Mouse (Mus musculus) olfactory bulb, adult 2 months (tissue): ENCODE results near the gene Vars.
"Not testable (repeated sequence)": the region's sequence is repeated elsewhere in the genome, so short reads cannot be mapped to it uniquely, and the experiment has no call there.

Experiments used
- CTCF ChIP-seq: fragments of 200-500 bp; IDR thresholded peaks from 2 replicates; pipeline ENCODE4 v1.5.1; 2012; ENCODE audit warnings: low read depth, mild to moderate bottlenecking, low read length, moderate library complexity; ENCODE audit not compliant: insufficient read depth
- POLR2A ChIP-seq: fragments of 200-500 bp; IDR thresholded peaks from 2 replicates; pipeline ENCODE4 v1.6.1; 2012; ENCODE audit warnings: mild to moderate bottlenecking, low read depth, low read length, moderate library complexity; ENCODE audit not compliant: insufficient read depth

DNA sequence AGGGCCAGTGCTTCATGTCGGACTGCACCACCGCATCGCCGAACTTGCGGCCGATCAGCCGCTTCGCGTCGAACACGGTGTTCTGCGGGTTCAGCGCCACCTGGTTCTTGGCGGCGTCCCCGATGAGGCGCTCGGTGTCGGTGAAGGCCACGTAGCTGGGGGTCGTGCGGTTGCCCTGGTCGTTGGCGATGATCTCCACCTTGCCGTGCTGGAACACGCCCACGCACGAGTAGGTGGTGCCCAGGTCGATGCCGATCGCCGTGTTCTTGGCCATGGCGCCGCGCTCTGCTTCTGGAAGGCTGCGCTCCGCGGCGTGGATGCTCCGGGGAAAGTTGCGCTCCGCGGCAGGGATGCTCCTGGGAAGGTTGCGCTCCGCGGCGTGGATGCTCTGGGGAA is 42.1 kb upstream of the Vars start:
- not testable (repeated sequence) for TF ChIP-seq POLR2A, CTCF
